Mouse (Mus musculus) C2C12 (cell line): Measurements from ENCODE around the gene Col23a1. TPM values are rescaled to one million over a fixed set of nuclear protein-coding genes. Genes with fewer than 3 reads are reported as not detected.

Experiments used
- H3K27me3 ChIP-seq: one replicate; pipeline ENCODE4 v1.6.1; 2011; ENCODE audit not compliant: control insufficient read depth, insufficient read depth, insufficient read length
- H3K36me3 ChIP-seq: one replicate; pipeline ENCODE4 v1.6.1; 2011; ENCODE audit not compliant: control insufficient read depth, insufficient read depth
- H3K4me3 ChIP-seq: one replicate; pipeline ENCODE4 v1.5.1; 2011; ENCODE audit warnings: mild to moderate bottlenecking, control low read depth; ENCODE audit not compliant: poor library complexity, insufficient read depth, severe bottlenecking
- H3K79me2 ChIP-seq: one replicate; pipeline ENCODE4 v1.6.1; 2011; ENCODE audit not compliant: control insufficient read depth, insufficient read depth
- H3K79me3 ChIP-seq: one replicate; pipeline ENCODE4 v1.6.1; 2011; ENCODE audit warnings: low read depth, control low read depth
- H3ac ChIP-seq: one replicate; pipeline ENCODE3; 2011; ENCODE audit warnings: low read depth; ENCODE audit not compliant: control insufficient read depth, insufficient read length
- CEBPB ChIP-seq: IDR thresholded peaks from one replicate; pipeline ENCODE4 v1.6.1; 2011; ENCODE audit warnings: low read depth, mild to moderate bottlenecking, control low read depth, moderate library complexity
- CTCF ChIP-seq: IDR thresholded peaks from one replicate; pipeline ENCODE4 v1.5.1; 2011; ENCODE audit not compliant: control insufficient read depth, insufficient read depth, insufficient read length
- FOSL1 ChIP-seq: IDR thresholded peaks from one replicate; pipeline ENCODE4 v1.8.0; 2011; ENCODE audit warnings: mild to moderate bottlenecking, low read length; ENCODE audit not compliant: poor library complexity, insufficient read depth, severe bottlenecking
- MAX ChIP-seq: IDR thresholded peaks from one replicate; pipeline ENCODE4 v1.6.1; 2011; ENCODE audit warnings: mild to moderate bottlenecking, control low read depth
- MYOD1 ChIP-seq: IDR thresholded peaks from one replicate; pipeline ENCODE4 v1.6.1; 2011; ENCODE audit warnings: low read depth; ENCODE audit not compliant: control insufficient read depth, insufficient read length
- MYOG ChIP-seq: IDR thresholded peaks from one replicate; pipeline ENCODE4 v1.6.1; 2011; ENCODE audit not compliant: control insufficient read depth, insufficient read length; ENCODE audit errors: extremely low read depth
- USF1 ChIP-seq: IDR thresholded peaks from one replicate; pipeline ENCODE4 v1.6.1; 2011; ENCODE audit warnings: low read depth, mild to moderate bottlenecking, control low read depth, moderate library complexity
- polyA plus RNA-seq: library from polyadenylated mRNA; unstranded; fragments of >200 nt; fragmentation: generic; extraction: Trizol; gene quantifications from one replicate; pipeline ENCODE4 v1.2.1, GENCODE M21; 2012; ENCODE audit warnings: missing spikeins

Col23a1 gene
- polyA plus RNA-seq, 1 experiment = 0.43 TPM

GRCm38 (mm10) chr11:51371321-51371720 lies 81.6 kb downstream of the Col23a1 start:
- Histone ChIP-seq H3K79me2 (no peaks in the 10 kb centered on the region), H3K36me3 (no peaks in the 10 kb centered on the region), H3K79me3 (no peaks in the 10 kb centered on the region), H3ac (no peak overlapping the region), H3K27me3 (no peaks in the 10 kb centered on the region), H3K4me3 (no peak overlapping the region)
- no peak for TF ChIP-seq MAX
- no peak for TF ChIP-seq USF1
- TF ChIP-seq MYOD1 = no peak
- TF ChIP-seq MYOG = no peak
- no peak for TF ChIP-seq CTCF
- TF ChIP-seq CEBPB = no peak
- TF ChIP-seq FOSL1 = no peak

GRCm38 (mm10) chr11:51371926-51372325 lies 82.2 kb downstream of the Col23a1 start:
- no peak for TF ChIP-seq MYOG
- Histone ChIP-seq H3K27me3 (no peaks in the 10 kb centered on the region), H3K79me2 (no peaks in the 10 kb centered on the region), H3ac (no peak overlapping the region), H3K36me3 (no peaks in the 10 kb centered on the region), H3K79me3 (no peaks in the 10 kb centered on the region), H3K4me3 (no peak overlapping the region)

GRCm38 (mm10) chr11:51377199-51377598 lies 87.5 kb downstream of the Col23a1 start:
- no peaks in the 10 kb centered on the region for H3K36me3 ChIP-seq
- H3K4me3 ChIP-seq = no peak overlapping the region
- TF ChIP-seq CTCF (no peak), FOSL1 (no peak), CEBPB (no peak), USF1 (no peak), MYOD1 (no peak)
- no peak overlapping the region for H3ac ChIP-seq
- no peaks in the 10 kb centered on the region for H3K79me2 ChIP-seq
- no peaks in the 10 kb centered on the region for H3K79me3 ChIP-seq
- H3K27me3 ChIP-seq = no peaks in the 10 kb centered on the region

- no peaks in the 10 kb centered on the region for H3K36me3 ChIP-seq
- H3K79me3 ChIP-seq = no peaks in the 10 kb centered on the region
- H3K4me3 ChIP-seq = no peak overlapping the region
- no peak overlapping the region for H3ac ChIP-seq
- no peak for TF ChIP-seq FOSL1
- no peak for TF ChIP-seq CTCF
- TF ChIP-seq MYOG = no peak
- no peak for TF ChIP-seq USF1
- TF ChIP-seq MAX = no peak
- no peak for TF ChIP-seq MYOD1
- TF ChIP-seq CEBPB = no peak
- no peaks in the 10 kb centered on the region for H3K79me2 ChIP-seq
- peaks cover 7% of the 10 kb centered on the region for H3K27me3 ChIP-seq
Measured at GRCm38 (mm10) chr11:51388892-51389340, 99.2 kb downstream of the Col23a1 start.

GRCm38 (mm10) chr11:51389763-51390162 lies 100.0 kb downstream of the Col23a1 start:
- no peak for TF ChIP-seq USF1
- no peak for TF ChIP-seq MYOG
- no peak for TF ChIP-seq MAX
- TF ChIP-seq CEBPB = no peak
- TF ChIP-seq FOSL1 = no peak
- TF ChIP-seq MYOD1 = no peak
- no peak for TF ChIP-seq CTCF
- H3K79me2 ChIP-seq = no peaks in the 10 kb centered on the region
- H3K36me3 ChIP-seq = no peaks in the 10 kb centered on the region
- peaks cover 7% of the 10 kb centered on the region for H3K27me3 ChIP-seq
- no peak overlapping the region for H3K4me3 ChIP-seq
- H3K79me3 ChIP-seq = no peaks in the 10 kb centered on the region
- H3ac ChIP-seq = no peak overlapping the region

GRCm38 (mm10) chr11:51390521-51390920 lies 100.8 kb downstream of the Col23a1 start:
- Histone ChIP-seq H3K79me3 (no peaks in the 10 kb centered on the region), H3K79me2 (no peaks in the 10 kb centered on the region), H3K4me3 (no peak overlapping the region), H3ac (no peak overlapping the region), H3K27me3 (peaks cover 7% of the 10 kb centered on the region), H3K36me3 (no peaks in the 10 kb centered on the region)
- no peak for TF ChIP-seq CEBPB
- TF ChIP-seq USF1 = no peak
- TF ChIP-seq CTCF = no peak

GRCm38 (mm10) chr11:51391548-51391947 lies 101.8 kb downstream of the Col23a1 start:
- Histone ChIP-seq H3K79me3 (no peaks in the 10 kb centered on the region), H3K36me3 (no peaks in the 10 kb centered on the region), H3K4me3 (no peak overlapping the region), H3K79me2 (no peaks in the 10 kb centered on the region), H3ac (no peak overlapping the region), H3K27me3 (peaks cover 7% of the 10 kb centered on the region)
- TF ChIP-seq MYOG = no peak
- no peak for TF ChIP-seq CEBPB
- TF ChIP-seq MAX = no peak
- TF ChIP-seq MYOD1 = no peak
- no peak for TF ChIP-seq USF1
- TF ChIP-seq FOSL1 = no peak
- TF ChIP-seq CTCF = no peak
